Mouse (Mus musculus): ENCODE measurements at regions not wholly inside any gene's neighbourhood (a gene's known extent, or its start where the extent isn't known, plus 50 kb on each side); places are given as distances from the start of the nearest gene placed in this dataset.

DNA sequence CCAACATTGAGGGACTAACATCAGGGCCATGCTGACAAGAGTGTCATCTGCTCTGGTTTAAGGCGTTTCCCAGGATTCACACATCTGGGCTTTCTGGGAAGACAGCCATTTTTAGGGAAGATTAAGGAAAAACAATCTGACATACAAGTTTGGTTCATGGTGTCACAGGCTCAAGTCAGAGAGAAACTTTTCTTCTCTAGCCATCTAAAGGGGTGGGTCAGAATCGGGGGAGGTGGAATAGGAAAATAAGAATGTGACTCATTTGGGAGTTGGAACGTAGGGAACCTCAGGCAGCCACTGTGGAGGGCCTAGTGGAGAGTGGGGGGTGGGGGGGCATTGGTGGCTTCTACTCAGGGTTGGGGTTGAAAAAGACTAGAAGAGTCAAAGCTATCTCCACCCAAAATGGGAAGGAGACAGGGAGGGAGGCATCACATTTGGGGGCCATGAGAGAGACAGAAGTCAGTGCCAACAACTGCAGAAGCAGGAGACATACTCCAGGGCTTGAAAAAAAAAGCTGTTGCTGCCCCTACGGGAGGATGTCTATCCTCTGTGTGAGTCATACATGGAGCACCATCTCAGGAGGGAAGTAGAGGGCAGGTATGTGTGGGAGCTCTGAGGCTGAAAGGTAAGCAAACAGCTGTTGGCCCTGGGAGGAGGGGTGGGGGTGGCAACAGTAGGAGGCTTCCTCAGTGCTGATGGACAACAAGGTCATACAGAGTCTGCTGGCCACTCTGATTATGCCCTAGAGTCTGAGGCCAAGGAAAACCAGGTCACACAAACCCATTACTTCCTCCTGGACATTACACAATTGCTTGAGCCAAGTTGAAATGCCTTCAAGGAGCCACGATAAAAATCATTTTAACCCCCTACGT is 128.2 kb downstream of the Snx18 start:
- no peak for TF ChIP-seq POLR2A (IDR thresholded peaks at IDR 0.05; ENCODE audit: insufficient read depth, low read depth, low read length)
- TF ChIP-seq CTCF (IDR thresholded peaks at IDR 0.05; ENCODE audit: insufficient read depth, low read depth, low read length), result no peak
